Mouse (Mus musculus) brain, adult 10 weeks (tissue): ENCODE measurements around the gene Elovl5. TPM values are rescaled to one million over a fixed set of nuclear protein-coding genes. Genes with fewer than 3 reads are reported as not detected.

Source experiments
- polyA plus RNA-seq: library from polyadenylated mRNA; stranded (reverse); fragments of 350-450 nt; fragmentation: Illumina TruSeq; extraction: RNeasy Lipid Tissue Mini Kit (QIAGEN cat#74804); gene quantifications from one replicate; pipeline ENCODE4 v1.2.3, GENCODE M21; 2015; ENCODE audit warnings: low read depth, low replicate concordance

Gene Elovl5
- polyA plus RNA-seq, result 79.3 TPM

DNA sequence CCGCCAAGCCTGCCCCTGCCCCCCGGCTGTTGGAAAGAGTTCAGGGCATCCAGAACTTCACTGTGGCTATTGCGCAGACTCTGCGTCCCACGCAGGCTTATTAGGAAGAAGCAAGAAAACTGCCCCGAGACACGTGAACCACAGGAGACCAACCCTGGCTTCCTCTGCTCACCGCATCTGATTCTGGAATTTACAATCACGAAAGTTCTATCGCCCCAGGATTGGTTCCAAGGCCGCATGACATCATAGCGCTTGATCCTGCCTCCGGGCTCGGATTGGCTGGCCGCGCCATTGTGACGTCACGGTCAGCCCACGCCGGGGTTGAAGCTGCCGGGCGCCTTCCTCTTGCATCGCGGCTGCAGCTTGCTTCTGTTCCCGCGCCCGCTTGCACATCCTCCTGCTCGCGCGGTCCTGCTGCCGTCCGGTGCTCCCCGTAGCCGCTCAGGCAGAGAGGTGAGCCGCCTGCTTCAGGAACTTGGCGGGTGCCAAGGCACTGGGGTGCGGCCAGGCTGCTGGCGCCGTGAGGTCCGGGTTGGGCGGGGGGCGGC lies at the start of gene Elovl5:
Gene Elovl5 (plus strand): TSS at position 291 of the 548 bp plus-strand sequence.

Other genes with a start within 250 kb of the Elovl5 start
- gene Gclc, start 162.8 kb upstream of the Elovl5 start, polyA plus RNA-seq, result 46.3 TPM
- gene Gcm1, start 134.6 kb downstream of the Elovl5 start, polyA plus RNA-seq, result not detected
- gene Fbxo9, start 191.7 kb downstream of the Elovl5 start, polyA plus RNA-seq, result 167 TPM
- gene Ick, start 191.8 kb downstream of the Elovl5 start, polyA plus RNA-seq, result 15.1 TPM